Mouse (Mus musculus): ENCODE results near the gene Focad.

DNA sequence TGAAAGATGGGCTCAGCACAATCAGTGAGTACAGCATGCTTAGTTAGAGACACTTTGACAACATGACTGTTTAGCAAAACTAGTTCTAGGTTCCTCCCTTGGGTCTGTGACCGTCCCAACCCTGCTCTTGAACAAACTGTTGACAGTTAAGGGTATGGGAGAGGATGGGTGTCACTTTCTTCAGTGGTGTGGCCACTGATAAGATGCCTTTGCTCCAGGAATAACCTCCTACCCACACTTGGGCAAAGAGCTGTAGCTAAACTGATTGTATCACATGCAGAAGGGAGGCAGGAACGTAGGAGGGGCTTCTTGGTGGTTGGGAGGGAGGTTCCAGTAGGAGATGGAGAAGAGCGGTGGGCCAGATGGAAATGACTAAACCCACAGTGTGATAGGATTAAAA, 213.3 kb downstream of the Focad start:
- TF ChIP-seq CTCF (IDR thresholded peaks at IDR 0.05; ENCODE audit: extremely low read depth, insufficient read depth, low read length) = no peak
- no peak for TF ChIP-seq POLR2A (IDR thresholded peaks at IDR 0.05; ENCODE audit: extremely low read depth, insufficient read depth, low read length)
